Mouse (Mus musculus): Measurements from ENCODE around the gene Mapt. TPM values are rescaled to one million over a fixed set of nuclear protein-coding genes. Genes with fewer than 3 reads are reported as not detected.
A peak's percentile ranks its signal among the peaks of the same experiment; 100 is the strongest.

Mapt gene
- polyA plus RNA-seq, 1 experiment, result 8.0 TPM

GRCm38 (mm10) chr11:104315703-104316102, 84.5 kb downstream of the Mapt start:
- H3ac ChIP-seq (ENCODE audit: control insufficient read depth, insufficient read length), result no peak overlapping the region
- H3K27me3 ChIP-seq (ENCODE audit: control insufficient read depth, insufficient read depth, insufficient read length), result no peaks in the 10 kb centered on the region
- no peak overlapping the region for H3K4me2 ChIP-seq (ENCODE audit: low read depth)
- no peaks in the 10 kb centered on the region for H3K79me2 ChIP-seq (ENCODE audit: control insufficient read depth, insufficient read depth)
- no peak overlapping the region for H3K4me3 ChIP-seq
- H3K36me3 ChIP-seq (ENCODE audit: control insufficient read depth, insufficient read depth), result no peaks in the 10 kb centered on the region
- TF ChIP-seq MYOD1 (IDR thresholded peaks at IDR 0.05; ENCODE audit: control insufficient read depth in 1 of 3, insufficient read length in 2 of 3, low read depth in 2 of 3), result no peak
- TF ChIP-seq TCF12 (IDR thresholded peaks at IDR 0.05; ENCODE audit: insufficient read depth, poor library complexity, severe bottlenecking), result no peak
- no peak for TF ChIP-seq USF1 (IDR thresholded peaks at IDR 0.05; ENCODE audit: low read depth)
- no peak for TF ChIP-seq SRF (IDR thresholded peaks at IDR 0.05; ENCODE audit: control insufficient read depth, insufficient read length, low read depth)
- TF ChIP-seq REST (IDR thresholded peaks at IDR 0.05; ENCODE audit: insufficient read depth, insufficient read length), result no peak
- TF ChIP-seq TCF3 (IDR thresholded peaks at IDR 0.05; ENCODE audit: insufficient read length, low read depth), result no peak
- TF ChIP-seq MYOG (IDR thresholded peaks at IDR 0.05; ENCODE audit: control insufficient read depth in 1 of 3, insufficient read depth in 1 of 3, insufficient read length in 2 of 3, low read depth in 2 of 3), result no peak
- no peak for TF ChIP-seq CEBPB (IDR thresholded peaks at IDR 0.05; ENCODE audit: insufficient read depth, poor library complexity, severe bottlenecking)
- TF ChIP-seq POLR2A (IDR thresholded peaks at IDR 0.05; ENCODE audit: insufficient read length, low read depth), result no peak
- no peak for TF ChIP-seq POLR2AphosphoS2 (IDR thresholded peaks at IDR 0.05; ENCODE audit: insufficient read length, low read depth)
- TF ChIP-seq MAX (IDR thresholded peaks at IDR 0.05; ENCODE audit: low read depth), result no peak
- TF ChIP-seq E2F4 (IDR thresholded peaks at IDR 0.05; ENCODE audit: insufficient read depth), result no peak

DNA sequence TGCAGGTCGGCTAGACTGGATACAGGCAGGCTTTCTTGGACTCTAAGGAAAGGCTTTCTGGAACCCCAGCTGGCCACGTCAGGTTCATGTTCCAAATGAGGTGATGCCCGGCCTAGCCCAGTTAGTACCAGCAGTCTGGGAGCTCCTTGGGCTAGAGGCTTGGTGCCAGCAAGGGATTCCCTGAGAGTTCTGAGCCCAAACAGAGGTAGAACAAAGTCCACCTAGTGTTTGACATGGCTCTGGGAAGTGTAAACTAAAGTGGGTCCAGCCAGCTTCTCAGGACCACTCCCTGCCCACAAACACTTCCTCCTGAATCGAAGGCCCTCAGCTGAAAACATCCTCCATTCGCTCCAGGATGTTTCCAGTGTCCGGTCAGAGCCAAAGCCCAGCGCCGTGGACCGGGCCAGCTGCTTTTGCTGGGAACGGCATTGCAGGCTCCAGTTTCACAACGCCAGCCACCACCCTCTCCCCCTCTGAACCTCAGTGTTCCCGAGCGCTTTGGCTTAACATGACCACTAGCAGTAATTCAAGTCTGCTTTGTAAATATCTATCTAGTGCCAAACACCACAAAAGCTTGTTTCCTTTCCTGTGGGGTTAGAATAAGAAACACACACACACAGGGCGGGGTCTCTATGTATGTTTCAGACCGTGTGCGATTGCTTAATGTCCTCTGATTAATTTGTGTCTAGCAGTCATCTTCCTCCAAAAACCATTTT, 85.7 kb downstream of the Mapt start:
- Histone ChIP-seq H3K4me3 (no peak overlapping the region), H3K36me3 (ENCODE audit: control insufficient read depth, insufficient read depth) (no peaks in the 10 kb centered on the region), H3ac (ENCODE audit: control insufficient read depth, insufficient read length) (no peak overlapping the region), H3K79me2 (ENCODE audit: control insufficient read depth, insufficient read depth) (no peaks in the 10 kb centered on the region), H3K4me2 (ENCODE audit: low read depth) (peak overlapping the region; percentile 60), H3K27me3 (ENCODE audit: control insufficient read depth, insufficient read depth, insufficient read length) (no peaks in the 10 kb centered on the region)
- TF ChIP-seq MYOG (IDR thresholded peaks at IDR 0.05; ENCODE audit: control insufficient read depth in 1 of 3, insufficient read depth in 1 of 3, insufficient read length in 2 of 3, low read depth in 2 of 3) (peak in 1 of 3 experiments; percentile 72), TCF12 (IDR thresholded peaks at IDR 0.05; ENCODE audit: insufficient read depth, poor library complexity, severe bottlenecking) (no peak), POLR2A (IDR thresholded peaks at IDR 0.05; ENCODE audit: insufficient read length, low read depth) (no peak), MYOD1 (IDR thresholded peaks at IDR 0.05; ENCODE audit: control insufficient read depth in 1 of 3, insufficient read length in 2 of 3, low read depth in 2 of 3) (peak in 2 of 3 experiments; percentile 32 to 61), CEBPB (IDR thresholded peaks at IDR 0.05; ENCODE audit: insufficient read depth, poor library complexity, severe bottlenecking) (peak; percentile 69), REST (IDR thresholded peaks at IDR 0.05; ENCODE audit: insufficient read depth, insufficient read length) (no peak)

- no peak overlapping the region for H3K4me2 ChIP-seq (ENCODE audit: low read depth)
- no peak overlapping the region for H3K4me3 ChIP-seq
- no peaks in the 10 kb centered on the region for H3K36me3 ChIP-seq (ENCODE audit: control insufficient read depth, insufficient read depth)
- no peak for TF ChIP-seq POLR2A (IDR thresholded peaks at IDR 0.05; ENCODE audit: insufficient read length, low read depth)
- TF ChIP-seq USF1 (IDR thresholded peaks at IDR 0.05; ENCODE audit: low read depth), result no peak
- TF ChIP-seq E2F4 (IDR thresholded peaks at IDR 0.05; ENCODE audit: insufficient read depth), result no peak
- TF ChIP-seq MYOG (IDR thresholded peaks at IDR 0.05; ENCODE audit: control insufficient read depth in 1 of 3, insufficient read depth in 1 of 3, insufficient read length in 2 of 3, low read depth in 2 of 3), result no peak
- no peak for TF ChIP-seq TCF12 (IDR thresholded peaks at IDR 0.05; ENCODE audit: insufficient read depth, poor library complexity, severe bottlenecking)
- no peak for TF ChIP-seq REST (IDR thresholded peaks at IDR 0.05; ENCODE audit: insufficient read depth, insufficient read length)
- no peak for TF ChIP-seq SRF (IDR thresholded peaks at IDR 0.05; ENCODE audit: control insufficient read depth, insufficient read length, low read depth)
- TF ChIP-seq POLR2AphosphoS2 (IDR thresholded peaks at IDR 0.05; ENCODE audit: insufficient read length, low read depth), result no peak
- no peak for TF ChIP-seq MAX (IDR thresholded peaks at IDR 0.05; ENCODE audit: low read depth)
- no peak for TF ChIP-seq TCF3 (IDR thresholded peaks at IDR 0.05; ENCODE audit: insufficient read length, low read depth)
- no peak overlapping the region for H3ac ChIP-seq (ENCODE audit: control insufficient read depth, insufficient read length)
- H3K79me2 ChIP-seq (ENCODE audit: control insufficient read depth, insufficient read depth), result no peaks in the 10 kb centered on the region
- no peaks in the 10 kb centered on the region for H3K27me3 ChIP-seq (ENCODE audit: control insufficient read depth, insufficient read depth, insufficient read length)
Measured at GRCm38 (mm10) chr11:104317631-104318030, 86.4 kb downstream of the Mapt start.

DNA sequence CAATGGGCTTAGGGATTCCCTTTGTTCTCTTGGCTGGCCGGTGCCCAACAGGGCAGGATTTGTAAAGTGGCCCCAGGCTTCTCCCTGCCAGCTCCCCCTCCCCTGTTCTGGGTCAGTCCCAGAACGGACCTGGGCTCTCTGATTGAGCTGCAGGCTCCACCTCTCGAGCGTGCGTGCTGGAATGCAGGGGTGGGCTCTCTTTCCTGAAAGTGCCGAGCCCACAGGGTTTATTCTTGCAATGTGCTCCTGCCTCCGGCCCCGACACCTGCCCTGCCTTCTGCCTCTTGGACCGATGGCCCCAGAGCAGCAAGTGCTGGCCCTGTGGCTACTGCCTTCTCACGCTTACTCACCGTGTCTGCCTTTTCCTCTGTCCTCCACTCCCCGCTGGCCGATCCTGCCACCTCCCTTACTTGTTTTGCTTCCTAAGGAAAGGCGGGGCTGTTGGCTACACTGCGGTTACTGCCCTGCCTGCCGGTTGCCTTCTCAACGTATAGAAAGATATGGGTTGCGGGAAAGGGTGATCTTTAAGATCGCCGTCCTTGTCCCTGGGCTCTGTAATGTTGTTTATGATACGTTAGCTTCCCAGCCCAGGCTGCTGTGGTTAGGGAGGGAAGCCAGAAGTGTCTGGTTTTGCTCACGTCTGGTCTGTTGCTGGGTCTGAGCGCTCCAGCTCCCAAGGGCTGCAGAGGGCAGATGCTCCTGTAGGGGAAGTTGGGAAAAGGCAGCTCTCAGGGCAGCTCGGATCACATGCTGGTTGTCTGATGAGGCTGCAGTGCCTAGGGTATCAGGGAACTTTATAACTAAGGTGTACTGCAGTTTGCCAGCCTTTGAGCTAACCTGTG, 88.0 kb downstream of the Mapt start:
- peak overlapping the region; percentile 11 for H3K4me3 ChIP-seq
- TF ChIP-seq SRF (IDR thresholded peaks at IDR 0.05; ENCODE audit: control insufficient read depth, insufficient read length, low read depth) (no peak), MYOG (IDR thresholded peaks at IDR 0.05; ENCODE audit: control insufficient read depth in 1 of 3, insufficient read depth in 1 of 3, insufficient read length in 2 of 3, low read depth in 2 of 3) (peak in 2 of 3 experiments; percentile 4 to 72), USF1 (IDR thresholded peaks at IDR 0.05; ENCODE audit: low read depth) (peak; percentile 50), REST (IDR thresholded peaks at IDR 0.05; ENCODE audit: insufficient read depth, insufficient read length) (no peak), CEBPB (IDR thresholded peaks at IDR 0.05; ENCODE audit: insufficient read depth, poor library complexity, severe bottlenecking) (no peak), TCF12 (IDR thresholded peaks at IDR 0.05; ENCODE audit: insufficient read depth, poor library complexity, severe bottlenecking) (no peak), POLR2A (IDR thresholded peaks at IDR 0.05; ENCODE audit: insufficient read length, low read depth) (peak; percentile 18), MYOD1 (IDR thresholded peaks at IDR 0.05; ENCODE audit: control insufficient read depth in 1 of 3, insufficient read length in 2 of 3, low read depth in 2 of 3) (peak in 2 of 3 experiments; percentile 51 to 74), POLR2AphosphoS2 (IDR thresholded peaks at IDR 0.05; ENCODE audit: insufficient read length, low read depth) (no peak), TCF3 (IDR thresholded peaks at IDR 0.05; ENCODE audit: insufficient read length, low read depth) (no peak), E2F4 (IDR thresholded peaks at IDR 0.05; ENCODE audit: insufficient read depth) (no peak), MAX (IDR thresholded peaks at IDR 0.05; ENCODE audit: low read depth) (no peak)
- no peaks in the 10 kb centered on the region for H3K79me2 ChIP-seq (ENCODE audit: control insufficient read depth, insufficient read depth)
- H3ac ChIP-seq (ENCODE audit: control insufficient read depth, insufficient read length), result no peak overlapping the region
- no peaks in the 10 kb centered on the region for H3K27me3 ChIP-seq (ENCODE audit: control insufficient read depth, insufficient read depth, insufficient read length)
- H3K4me2 ChIP-seq (ENCODE audit: low read depth), result peak overlapping the region; percentile 97
- no peaks in the 10 kb centered on the region for H3K36me3 ChIP-seq (ENCODE audit: control insufficient read depth, insufficient read depth)
